Mouse (Mus musculus) activated CD4-positive, CD25-positive, alpha-beta regulatory T cell, adult 4 months (primary cell): Measurements from ENCODE around the gene Cnksr3. TPM values are rescaled to one million over a fixed set of nuclear protein-coding genes. Genes with fewer than 3 reads are reported as not detected.

Source experiments
- ATAC-seq: one replicate; pipeline ENCODE4 v1.8.0; 2017
- polyA plus RNA-seq, 2 experiments: library from polyadenylated mRNA; unstranded; fragments of 100-300 nt; shearing (Covaris generic); gene quantifications; one replicate each; pipeline ENCODE4 v1.2.1; 2017

The Cnksr3 gene
- polyA plus RNA-seq, 2 experiments from 2014 or later: 3.2 to 3.6 TPM

DNA sequence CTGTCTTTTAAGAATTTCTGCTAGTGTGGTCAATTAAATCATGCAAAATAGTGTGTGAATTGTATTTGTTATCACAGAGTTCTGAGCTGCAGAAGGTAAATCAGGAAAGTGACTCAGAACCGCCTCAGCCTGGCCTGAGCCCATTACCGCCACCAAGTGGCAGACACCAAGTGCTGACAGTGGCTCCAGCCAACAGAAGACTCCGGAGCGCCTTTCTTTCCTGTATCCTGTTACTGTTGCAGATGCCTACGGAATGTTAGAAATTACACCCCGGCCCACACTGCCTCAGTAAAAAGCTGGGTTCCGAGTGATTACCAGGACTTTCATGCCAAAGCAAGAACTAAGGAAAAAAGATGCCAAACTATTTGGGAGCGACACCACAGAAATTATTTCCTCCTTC lies 135.8 kb downstream of the Cnksr3 start:
- ATAC-seq: peak; percentile 84

DNA sequence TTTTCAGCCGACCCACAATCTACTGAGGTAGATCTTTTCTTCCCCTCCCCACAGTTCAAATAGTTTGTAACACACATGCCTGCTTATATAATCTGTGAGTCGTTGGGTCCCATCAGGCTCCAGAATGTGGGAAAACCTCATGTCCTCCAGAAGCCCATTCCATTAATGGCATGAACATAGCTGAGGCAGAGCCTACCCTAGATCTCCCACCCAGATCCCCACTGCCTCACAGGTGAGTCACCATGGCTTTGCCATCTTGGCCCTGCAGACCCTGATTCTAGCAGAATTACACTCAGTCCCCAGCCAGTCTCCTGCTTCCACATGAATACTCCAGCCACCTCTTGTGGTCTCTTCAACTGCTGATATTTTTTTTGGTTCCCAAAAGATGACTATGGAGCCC lies 136.4 kb downstream of the Cnksr3 start:
- no peak for ATAC-seq

DNA sequence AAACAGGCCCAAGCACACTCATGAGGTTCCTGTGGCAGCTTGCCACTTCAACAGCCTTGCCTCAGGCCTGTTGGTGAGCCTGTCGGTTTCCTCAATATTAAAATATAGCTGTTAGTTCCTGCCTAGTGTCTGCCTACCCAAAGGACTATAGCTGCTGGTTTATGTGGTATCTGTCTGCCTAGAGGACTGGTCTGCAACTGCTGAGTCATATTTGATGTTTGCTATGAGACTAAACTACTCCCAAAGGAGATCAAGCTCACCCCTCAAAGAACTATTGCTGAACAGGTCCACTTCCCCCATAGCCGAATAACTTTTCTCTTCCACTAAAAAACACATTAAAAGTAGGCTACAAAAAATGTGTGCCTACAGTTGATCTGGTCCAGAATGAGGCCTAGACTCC lies 137.8 kb downstream of the Cnksr3 start:
- ATAC-seq: no peak

DNA sequence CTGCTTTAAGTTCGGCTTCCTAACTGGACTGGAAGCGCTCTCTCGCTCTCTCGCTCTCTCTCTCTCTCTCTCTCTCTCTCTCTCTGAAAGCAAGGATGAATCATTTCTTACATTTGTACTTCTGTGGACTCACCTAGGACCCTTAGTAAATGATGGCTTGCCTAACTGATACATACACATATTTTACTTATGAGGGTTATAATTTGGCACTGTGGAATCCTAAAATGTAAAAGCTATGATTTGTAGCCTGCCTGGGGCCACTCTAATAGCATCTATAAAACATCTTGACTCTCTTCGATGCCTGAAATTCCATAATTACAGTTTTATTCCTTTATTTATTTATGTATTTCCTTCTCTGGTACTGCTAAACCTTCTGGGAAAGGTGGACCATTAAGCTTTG lies 141.1 kb downstream of the Cnksr3 start:
- no peak for ATAC-seq

DNA sequence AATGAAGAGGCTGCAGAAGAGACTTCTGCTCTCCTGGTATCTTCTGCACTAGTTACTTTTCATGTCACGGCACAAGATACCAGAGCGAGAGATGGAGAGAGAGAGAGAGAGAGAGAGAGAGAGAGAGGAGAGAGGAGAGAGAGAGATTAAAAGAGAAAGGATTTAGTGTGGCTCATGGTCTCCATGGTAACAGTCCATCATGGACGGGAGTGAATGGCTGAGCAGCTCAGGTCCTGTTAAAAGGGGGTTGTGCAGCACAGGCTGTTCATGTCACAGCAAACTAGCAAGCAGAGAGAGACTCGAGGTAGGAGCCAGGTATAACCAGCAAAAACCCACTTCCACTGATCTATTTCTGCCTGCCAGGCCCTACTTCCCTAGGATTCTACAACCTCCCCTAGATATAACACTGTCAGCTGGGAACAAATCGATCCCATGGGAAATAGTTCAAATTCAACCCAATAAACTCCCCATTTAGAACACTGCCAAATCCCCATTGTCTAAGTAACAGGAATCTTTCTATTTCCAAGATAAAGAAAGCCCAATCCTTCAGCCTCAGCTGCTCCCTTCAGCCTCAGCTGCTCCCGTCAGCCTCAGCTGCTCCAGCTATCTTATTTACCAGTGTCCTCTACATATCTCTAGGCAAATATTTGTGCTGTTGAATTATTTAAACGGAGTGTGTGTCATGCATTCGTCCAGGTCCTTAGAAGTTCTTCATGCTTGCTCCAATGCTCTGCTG lies 141.8 kb downstream of the Cnksr3 start:
- ATAC-seq: no peak

DNA sequence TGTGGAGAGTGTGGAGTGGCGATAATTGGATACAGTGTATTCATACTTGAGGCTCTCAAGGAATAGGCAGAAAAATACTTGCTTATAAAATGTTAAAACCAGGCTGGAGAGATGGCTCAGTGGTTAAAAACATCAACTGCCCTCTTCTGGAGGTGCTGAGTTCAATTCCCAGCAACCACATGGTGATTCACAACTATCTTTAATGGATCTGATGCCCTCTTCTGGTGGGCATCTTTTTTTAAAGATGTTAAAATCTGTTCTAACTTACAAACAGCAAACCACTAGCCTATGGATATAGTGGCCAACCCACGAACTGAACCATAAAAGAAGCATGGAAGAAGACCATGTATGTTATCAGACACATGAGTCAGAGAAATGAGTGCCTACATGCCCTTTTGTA lies 142.9 kb downstream of the Cnksr3 start:
- no peak for ATAC-seq

Other genes starting within 250 kb of the Cnksr3 start
- gene Ipcef1, start 159.8 kb downstream of the Cnksr3 start, polyA plus RNA-seq: 10 to 100 TPM; 71.0 to 71.4 TPM